Mouse (Mus musculus) MEL (cell line): Measurements from ENCODE around the gene Cd99l2. TPM values are rescaled to one million over a fixed set of nuclear protein-coding genes. Genes with fewer than 3 reads are reported as not detected.

ENCODE experiments used
- DNase-seq: peaks from one replicate; pipeline ENCODE4 v3.0.0; 2011; ENCODE audit warnings: low read depth, low spot score
- H3K27ac ChIP-seq: 2 replicates; pipeline ENCODE4 v1.5.1; 2012; ENCODE audit warnings: low read depth, mild to moderate bottlenecking, control low read depth, low read length, moderate library complexity; ENCODE audit not compliant: control insufficient read depth
- H3K27me3 ChIP-seq, 2 experiments: fragments of 150-350 bp in 1 of 2; sonication (generic) in 1 of 2; 2 replicates each; pipeline ENCODE4 v1.6.1; 2012; ENCODE audit warnings: low read length in 2 of 2, mild to moderate bottlenecking in 2 of 2, improper control_type of control experiment in 1 of 2, moderate library complexity in 1 of 2; ENCODE audit not compliant: insufficient read depth in 2 of 2, control insufficient read depth in 1 of 2
- H3K36me3 ChIP-seq, 2 experiments: 2 replicates each; pipeline ENCODE4 v1.6.1; 2012 to 2014; ENCODE audit warnings: low read length in 2 of 2, improper control_type of control experiment in 1 of 2, inconsistent platforms in 1 of 2, mild to moderate bottlenecking in 1 of 2; ENCODE audit not compliant: insufficient read depth in 2 of 2, control insufficient read depth in 1 of 2
- H3K4me1 ChIP-seq, 2 experiments: fragments of 150-350 bp in 1 of 2; sonication (generic) in 1 of 2; 2 replicates each; pipeline ENCODE4 v1.6.1; 2012; ENCODE audit warnings: low read length in 2 of 2, improper control_type of control experiment in 1 of 2, mild to moderate bottlenecking in 1 of 2; ENCODE audit not compliant: insufficient read depth in 2 of 2, control insufficient read depth in 1 of 2
- H3K4me3 ChIP-seq, 2 experiments: fragments of 150-350 bp in 1 of 2; sonication (generic) in 1 of 2; 2 replicates each; pipeline ENCODE4 v1.5.1; 2012; ENCODE audit warnings: low read depth in 2 of 2, low read length in 2 of 2, mild to moderate bottlenecking in 2 of 2, moderate library complexity in 2 of 2, control low read depth in 1 of 2, improper control_type of control experiment in 1 of 2; ENCODE audit not compliant: control insufficient read depth in 1 of 2, insufficient read depth in 1 of 2
- H3K79me2 ChIP-seq: 2 replicates; pipeline ENCODE4 v1.6.1; 2012; ENCODE audit warnings: mild to moderate bottlenecking, low read length, moderate library complexity; ENCODE audit not compliant: control insufficient read depth, poor library complexity, insufficient read depth
- H3K9ac ChIP-seq: 2 replicates; pipeline ENCODE4 v1.6.1; 2012; ENCODE audit warnings: low read depth, mild to moderate bottlenecking, control low read depth, low read length, moderate library complexity; ENCODE audit not compliant: control insufficient read depth, poor library complexity, severe bottlenecking
- H3K9me3 ChIP-seq: fragments of 150-350 bp; sonication (generic); replicated peaks from 2 replicates; pipeline ENCODE4 v1.6.1; 2012; ENCODE audit warnings: mild to moderate bottlenecking, low read length, improper control_type of control experiment, moderate library complexity; ENCODE audit not compliant: insufficient read depth
- BHLHE40 ChIP-seq: IDR thresholded peaks from 2 replicates; pipeline ENCODE4 v1.6.1; 2012; ENCODE audit warnings: low read depth, mild to moderate bottlenecking, inconsistent platforms, low read length, improper control_type of control experiment, borderline replicate concordance
- CHD2 ChIP-seq: IDR thresholded peaks from 2 replicates; pipeline ENCODE4 v1.6.1; 2011; ENCODE audit warnings: low read length, improper control_type of control experiment
- CTCF ChIP-seq, 3 experiments: IDR thresholded peaks in 2 of 3; conservative IDR thresholded peaks in 1 of 3; 2 replicates each; pipeline ENCODE4 v1.5.1; 2011 to 2012; ENCODE audit warnings: low read length in 3 of 3, low read depth in 2 of 3, mild to moderate bottlenecking in 2 of 3, improper control_type of control experiment in 1 of 3, inconsistent platforms in 1 of 3, mixed read lengths in 1 of 3, moderate library complexity in 1 of 3; ENCODE audit not compliant: control insufficient read depth in 1 of 3, insufficient read depth in 1 of 3, poor library complexity in 1 of 3, severe bottlenecking in 1 of 3
- E2F4 ChIP-seq: IDR thresholded peaks from 2 replicates; pipeline ENCODE4 v1.6.1; 2011; ENCODE audit warnings: low read depth, low read length, improper control_type of control experiment, borderline replicate concordance
- ELF1 ChIP-seq: IDR thresholded peaks from 2 replicates; pipeline ENCODE4 v1.6.1; 2014; ENCODE audit warnings: low read depth, mild to moderate bottlenecking, inconsistent platforms, low read length, improper control_type of control experiment, moderate library complexity
- EP300 ChIP-seq, 2 experiments: IDR thresholded peaks; 2 replicates each; pipeline ENCODE4 v1.6.1; 2011; ENCODE audit warnings: improper control_type of control experiment in 2 of 2, low read length in 2 of 2, low read depth in 1 of 2, mild to moderate bottlenecking in 1 of 2
- ETS1 ChIP-seq: IDR thresholded peaks from 2 replicates; pipeline ENCODE4 v1.6.1; 2012; ENCODE audit warnings: low read depth, mild to moderate bottlenecking, inconsistent platforms, low read length, improper control_type of control experiment, moderate library complexity
- GATA1 ChIP-seq: IDR thresholded peaks from 2 replicates; pipeline ENCODE4 v1.6.1; 2011; ENCODE audit warnings: low read depth, low read length, improper control_type of control experiment
- JUND ChIP-seq: IDR thresholded peaks from 2 replicates; pipeline ENCODE4 v1.6.1; 2011; ENCODE audit warnings: low read depth, mild to moderate bottlenecking, improper control_type of control experiment, low read length
- KAT2A ChIP-seq: conservative IDR thresholded peaks from 2 replicates; pipeline ENCODE4 v1.6.1; 2012; ENCODE audit warnings: low read depth, low read length, improper control_type of control experiment, inconsistent platforms
- MAX ChIP-seq: IDR thresholded peaks from 2 replicates; pipeline ENCODE4 v1.6.1; 2011; ENCODE audit warnings: low read length, improper control_type of control experiment
- MAZ ChIP-seq: IDR thresholded peaks from 2 replicates; pipeline ENCODE4 v1.6.1; 2012; ENCODE audit warnings: low read depth, mild to moderate bottlenecking, inconsistent platforms, low read length, improper control_type of control experiment
- MEF2A ChIP-seq: IDR thresholded peaks from 2 replicates; pipeline ENCODE4 v1.6.1; 2014; ENCODE audit warnings: low read depth, mild to moderate bottlenecking, inconsistent platforms, low read length, improper control_type of control experiment; ENCODE audit not compliant: poor library complexity, insufficient replicate concordance, severe bottlenecking; ENCODE audit errors: extremely low read depth
- NELFE ChIP-seq: IDR thresholded peaks from 2 replicates; pipeline ENCODE4 v1.6.1; 2011; ENCODE audit warnings: low read depth, low read length, improper control_type of control experiment
- POLR2A ChIP-seq, 2 experiments: IDR thresholded peaks; 2 replicates each; pipeline ENCODE4 v1.6.1; 2011 to 2012; ENCODE audit warnings: low read length in 2 of 2, mild to moderate bottlenecking in 2 of 2, control low read depth in 1 of 2, improper control_type of control experiment in 1 of 2, low read depth in 1 of 2, moderate library complexity in 1 of 2; ENCODE audit not compliant: control insufficient read depth in 1 of 2, insufficient read depth in 1 of 2, poor library complexity in 1 of 2
- POLR2AphosphoS2 ChIP-seq: IDR thresholded peaks from 2 replicates; pipeline ENCODE4 v1.6.1; 2011; ENCODE audit warnings: low read length, improper control_type of control experiment
- RAD21 ChIP-seq: IDR thresholded peaks from 2 replicates; pipeline ENCODE4 v1.6.1; 2011; ENCODE audit warnings: mild to moderate bottlenecking, low read depth, low read length, improper control_type of control experiment
- SIN3A ChIP-seq: IDR thresholded peaks from 2 replicates; pipeline ENCODE4 v1.6.1; 2012; ENCODE audit warnings: low read length, improper control_type of control experiment, inconsistent platforms
- SMC3 ChIP-seq: IDR thresholded peaks from 2 replicates; pipeline ENCODE4 v1.6.1; 2011; ENCODE audit warnings: low read depth, low read length, improper control_type of control experiment
- TAL1 ChIP-seq: IDR thresholded peaks from 2 replicates; pipeline ENCODE4 v1.6.1; 2012; ENCODE audit warnings: mild to moderate bottlenecking, inconsistent platforms, low read length, moderate library complexity, mixed read lengths
- TBP ChIP-seq: IDR thresholded peaks from 2 replicates; pipeline ENCODE4 v1.8.0; 2011; ENCODE audit warnings: low read depth, low read length, improper control_type of control experiment
- USF1 ChIP-seq: IDR thresholded peaks from 2 replicates; pipeline ENCODE4 v1.6.1; 2014; ENCODE audit warnings: low read depth, mild to moderate bottlenecking, inconsistent platforms, low read length, improper control_type of control experiment, moderate library complexity
- USF2 ChIP-seq, 2 experiments: IDR thresholded peaks; 2 replicates each; pipeline ENCODE4 v1.6.1; 2011 to 2012; ENCODE audit warnings: improper control_type of control experiment in 2 of 2, low read length in 2 of 2, borderline replicate concordance in 1 of 2, inconsistent platforms in 1 of 2, low read depth in 1 of 2, mild to moderate bottlenecking in 1 of 2; ENCODE audit not compliant: insufficient read depth in 1 of 2
- ZC3H11A ChIP-seq: IDR thresholded peaks from 2 replicates; pipeline ENCODE4 v1.6.1; 2012; ENCODE audit warnings: low read depth, mild to moderate bottlenecking, inconsistent platforms, low read length, improper control_type of control experiment
- ZKSCAN1 ChIP-seq: IDR thresholded peaks from 2 replicates; pipeline ENCODE4 v1.6.1; 2012; ENCODE audit warnings: low read depth, mild to moderate bottlenecking, inconsistent platforms, low read length, improper control_type of control experiment, moderate library complexity
- polyA plus RNA-seq, 2 experiments: library from polyadenylated mRNA; stranded (reverse) in 1 of 2; unstranded in 1 of 2; fragments of >175 nt in 1 of 2; fragments of >200 nt in 1 of 2; gene quantifications; 2 replicates each; pipeline versions ENCODE4 v1.2.1 to v1.2.4; 2012; ENCODE audit warnings: low replicate concordance in 2 of 2, low read depth in 1 of 2; ENCODE audit not compliant: insufficient read length in 2 of 2, insufficient read depth in 1 of 2, missing spikeins in 1 of 2
- total RNA-seq: library from RNA; depleted of rRNA; stranded (reverse); fragments of 300-350 nt; gene quantifications from 2 replicates; pipeline ENCODE4 v1.2.3, GENCODE M21; 2012

Cd99l2 gene
- total and polyA plus RNA-seq, 3 experiments: 7.9 to 12.0 TPM; not detected in 1

GRCm38 (mm10) chrX:71532635-71533034 lies 40.0 kb upstream of the Cd99l2 start:
- no peak overlapping the region for H3K27ac ChIP-seq

GRCm38 (mm10) chrX:71528646-71529045 lies 36.0 kb upstream of the Cd99l2 start:
- no peak overlapping the region for H3K27ac ChIP-seq
- no peak for DNase-seq
- no peaks in the 10 kb centered on the region for H3K9me3 ChIP-seq
- no peak overlapping the region for H3K9ac ChIP-seq
- H3K4me1 ChIP-seq: peaks cover 10 to 18% of the 10 kb centered on the region in 2 experiments
- TF ChIP-seq ETS1 (no peak), POLR2AphosphoS2 (no peak), USF2 (IDR thresholded peaks at IDR 0.05; ENCODE audit: borderline replicate concordance in 1 of 2, insufficient read depth in 1 of 2, low read depth in 1 of 2, low read length in 2 of 2) (no peak), MEF2A (no peak), KAT2A (no peak), SMC3 (no peak), ZC3H11A (no peak), MAZ (no peak), ELF1 (no peak), RAD21 (no peak), ZKSCAN1 (no peak), TBP (no peak), E2F4 (no peak), CHD2 (no peak), SIN3A (no peak)
- H3K36me3 ChIP-seq: peaks cover 0 to 22% of the 10 kb centered on the region in 2 experiments; a peak in 2 of 4 replicates
- H3K4me3 ChIP-seq: no peak overlapping the region
- H3K79me2 ChIP-seq: no peaks in the 10 kb centered on the region
- H3K27me3 ChIP-seq: no peaks in the 10 kb centered on the region

More at GRCm38 (mm10) chrX:71532635-71533034, 40.0 kb upstream of the Cd99l2 start:
- DNase-seq: peak; percentile 53
- H3K79me2 ChIP-seq: no peaks in the 10 kb centered on the region
- no peak overlapping the region for H3K9ac ChIP-seq
- no peaks in the 10 kb centered on the region for H3K9me3 ChIP-seq
- H3K4me1 ChIP-seq: peaks cover 0 to 6% of the 10 kb centered on the region in 2 experiments; a peak in 2 of 4 replicates
- no peak for TF ChIP-seq USF2 (IDR thresholded peaks at IDR 0.05; ENCODE audit: borderline replicate concordance in 1 of 2, insufficient read depth in 1 of 2, low read depth in 1 of 2, low read length in 2 of 2)
- TF ChIP-seq BHLHE40: no peak
- no peak for TF ChIP-seq MAZ
- TF ChIP-seq POLR2A (IDR thresholded peaks at IDR 0.05; ENCODE audit: control insufficient read depth in 1 of 2, insufficient read depth in 1 of 2, low read depth in 1 of 2, low read length in 2 of 2, poor library complexity in 1 of 2): no peak
- no peak for TF ChIP-seq CHD2
- TF ChIP-seq USF1: no peak
- TF ChIP-seq RAD21: peak; percentile 27; the same call in 1 of the 2 replicates
- TF ChIP-seq TAL1: no peak
- TF ChIP-seq NELFE: no peak
- TF ChIP-seq MAX: no peak
- no peak for TF ChIP-seq EP300 (IDR thresholded peaks at IDR 0.05; ENCODE audit: low read depth in 1 of 2, low read length in 2 of 2)
- peak; percentile 50 for TF ChIP-seq SMC3
- TF ChIP-seq GATA1: no peak
- TF ChIP-seq CTCF (IDR thresholded peaks at IDR 0.05 in 2 of 3, conservative IDR thresholded peaks at IDR 0.05 in 1 of 3; ENCODE audit: control insufficient read depth in 1 of 3, insufficient read depth in 1 of 3, low read depth in 2 of 3, low read length in 3 of 3, poor library complexity in 1 of 3, severe bottlenecking in 1 of 3): peak; percentile 22 to 53 (median 34); a peak in 5 of 6 replicates
- no peak for TF ChIP-seq JUND
- TF ChIP-seq ZKSCAN1: no peak
- no peak overlapping the region for H3K4me3 ChIP-seq
- H3K27me3 ChIP-seq: no peaks in the 10 kb centered on the region
- H3K36me3 ChIP-seq: no peaks in the 10 kb centered on the region; a peak in 1 of 4 replicates
